Mouse (Mus musculus) frontal cortex, adult (tissue): Measurements from ENCODE around the gene Ccdc92b.
A peak's percentile ranks its signal among the peaks of the same experiment; 100 is the strongest.

Source experiments
- ATAC-seq: cut with Nextera tagmentation; 2 replicates; pipeline ENCODE4 v1.9.2; 2017; ENCODE audit warnings: mild to moderate bottlenecking, moderate library complexity, mixed read lengths; ENCODE audit not compliant: low TSS enrichment

Gene Ccdc92b

GRCm38 (mm10) chr11:74611437-74611836 lies 8.0 kb upstream of the Ccdc92b start:
- ATAC-seq, result no peak

DNA sequence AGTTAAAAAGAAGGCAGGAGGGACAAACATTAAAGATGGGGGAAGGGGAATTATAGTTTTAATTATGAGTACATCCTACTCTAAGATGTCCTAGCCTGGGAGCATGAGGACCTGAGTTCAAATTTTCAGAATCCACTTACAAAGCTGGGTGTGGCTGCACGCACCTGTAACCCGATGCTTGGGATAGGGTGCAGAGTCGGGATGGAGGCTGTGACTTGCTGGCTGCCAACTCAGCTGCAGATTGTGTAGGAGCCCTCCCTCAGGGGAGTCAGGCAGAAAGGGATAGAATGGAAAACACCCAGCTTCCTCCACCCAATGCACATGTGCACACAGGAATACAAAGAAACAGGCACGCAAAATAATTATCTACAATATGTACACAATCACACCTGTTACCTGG lies 6.0 kb upstream of the Ccdc92b start:
- ATAC-seq, result no peak

DNA sequence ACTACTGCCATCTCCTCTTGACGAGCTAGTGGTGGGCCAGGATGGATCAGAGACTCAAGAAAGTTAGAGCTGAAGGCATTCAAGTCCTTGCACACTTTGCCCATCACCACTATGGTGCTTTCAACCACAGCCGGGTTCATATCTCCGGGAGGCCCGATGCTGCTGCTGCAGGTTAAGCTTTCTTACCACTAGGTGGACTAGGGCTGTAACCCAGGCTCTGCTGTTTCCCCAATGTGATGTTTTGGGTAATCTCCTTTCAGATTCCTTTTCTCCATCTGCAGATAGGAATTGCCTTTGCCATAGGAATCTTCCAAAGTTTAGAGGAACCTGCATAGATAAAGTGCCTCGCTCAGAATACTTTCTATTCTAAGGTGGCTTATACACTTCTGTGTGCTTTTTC lies 3.8 kb upstream of the Ccdc92b start:
- ATAC-seq, result no peak

- ATAC-seq, result no peak
Observed at GRCm38 (mm10) chr11:74619956-74620300, 523 bp downstream of the Ccdc92b start.

DNA sequence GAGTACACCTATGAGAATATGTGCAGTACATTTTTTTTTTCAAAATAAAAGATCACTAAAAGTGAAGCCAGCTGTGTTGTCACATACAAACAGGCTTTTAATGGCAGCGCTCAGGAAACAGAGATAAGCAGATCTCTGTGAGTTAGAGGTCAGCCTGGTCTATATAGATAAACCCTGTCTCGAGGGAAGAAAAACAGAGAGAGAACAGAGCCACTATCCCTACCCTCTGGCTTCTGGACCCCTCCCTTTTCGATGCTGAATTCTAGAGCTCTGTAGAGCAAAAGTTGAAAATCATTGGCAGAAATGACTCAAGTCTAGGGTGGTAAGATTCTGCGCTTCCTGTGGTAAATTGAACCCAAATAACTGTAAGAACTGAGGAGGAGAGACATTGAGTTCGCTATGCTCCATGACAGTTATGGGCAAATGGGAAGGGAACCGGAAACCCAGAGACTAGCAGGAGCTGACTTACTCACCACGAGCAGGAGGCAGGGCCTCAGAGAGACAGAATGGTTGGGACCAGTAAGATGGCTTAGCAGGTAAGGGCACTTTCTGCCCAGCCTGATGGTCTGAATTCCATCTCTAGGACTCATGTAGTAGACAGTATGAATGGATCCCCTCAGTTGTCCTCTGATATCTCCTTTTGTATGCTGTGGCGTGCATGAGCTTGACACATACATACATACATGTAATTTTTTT lies 2.7 kb downstream of the Ccdc92b start:
- ATAC-seq, result no peak

GRCm38 (mm10) chr11:74623693-74624092 lies 4.3 kb downstream of the Ccdc92b start:
- ATAC-seq, result no peak

DNA sequence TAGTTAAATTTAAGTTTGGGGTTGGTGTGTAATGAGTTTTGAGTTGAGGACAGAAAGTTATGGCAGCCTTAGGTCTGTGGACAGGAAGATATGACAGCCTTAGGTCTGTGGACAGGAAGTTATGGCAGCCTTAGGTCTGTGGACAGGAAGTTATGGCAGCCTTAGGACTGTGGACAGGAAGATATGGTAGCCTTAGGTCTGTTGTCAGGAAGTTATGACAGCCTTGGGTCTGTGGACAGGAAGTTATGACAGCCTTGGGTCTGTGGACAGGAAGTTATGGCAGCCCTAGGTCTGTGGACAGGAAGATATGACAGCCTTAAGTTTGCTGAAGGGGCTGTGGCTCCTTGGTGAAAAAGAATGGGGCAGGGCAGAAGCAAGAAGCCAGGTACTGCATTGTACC lies 5.9 kb downstream of the Ccdc92b start:
- ATAC-seq, result no peak

GRCm38 (mm10) chr11:74627481-74627880 lies 8.1 kb downstream of the Ccdc92b start:
- ATAC-seq, result no peak

- no peak for ATAC-seq
Observed at GRCm38 (mm10) chr11:74631880-74632789, 12.7 kb downstream of the Ccdc92b start.

GRCm38 (mm10) chr11:74634490-74635275 lies 15.3 kb downstream of the Ccdc92b start:
- ATAC-seq, result no peak

DNA sequence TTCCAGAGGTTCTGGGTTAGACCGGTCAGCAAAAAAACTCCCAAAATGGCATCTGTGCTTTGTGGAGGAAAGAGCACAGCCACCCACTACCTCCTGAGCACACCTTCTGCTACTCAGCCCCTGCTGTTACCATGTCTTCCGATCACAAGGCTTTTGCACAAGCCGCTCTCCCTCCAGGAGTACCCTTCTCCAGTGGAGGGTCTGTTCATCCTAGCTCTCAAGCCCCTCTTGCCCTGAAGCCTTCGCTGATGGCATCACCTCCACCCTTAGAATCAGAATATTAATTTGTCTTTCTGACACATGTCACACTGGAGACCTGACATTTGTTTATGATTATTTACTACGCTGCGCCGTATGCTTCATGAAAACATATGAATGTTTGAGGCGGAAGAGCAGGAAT lies 18.1 kb downstream of the Ccdc92b start:
- ATAC-seq, result 0 out of 2 replicates have a peak, but pooled peaks have one; percentile 10

GRCm38 (mm10) chr11:74637971-74638790 lies 18.8 kb downstream of the Ccdc92b start:
- ATAC-seq, result peak; percentile 79

DNA sequence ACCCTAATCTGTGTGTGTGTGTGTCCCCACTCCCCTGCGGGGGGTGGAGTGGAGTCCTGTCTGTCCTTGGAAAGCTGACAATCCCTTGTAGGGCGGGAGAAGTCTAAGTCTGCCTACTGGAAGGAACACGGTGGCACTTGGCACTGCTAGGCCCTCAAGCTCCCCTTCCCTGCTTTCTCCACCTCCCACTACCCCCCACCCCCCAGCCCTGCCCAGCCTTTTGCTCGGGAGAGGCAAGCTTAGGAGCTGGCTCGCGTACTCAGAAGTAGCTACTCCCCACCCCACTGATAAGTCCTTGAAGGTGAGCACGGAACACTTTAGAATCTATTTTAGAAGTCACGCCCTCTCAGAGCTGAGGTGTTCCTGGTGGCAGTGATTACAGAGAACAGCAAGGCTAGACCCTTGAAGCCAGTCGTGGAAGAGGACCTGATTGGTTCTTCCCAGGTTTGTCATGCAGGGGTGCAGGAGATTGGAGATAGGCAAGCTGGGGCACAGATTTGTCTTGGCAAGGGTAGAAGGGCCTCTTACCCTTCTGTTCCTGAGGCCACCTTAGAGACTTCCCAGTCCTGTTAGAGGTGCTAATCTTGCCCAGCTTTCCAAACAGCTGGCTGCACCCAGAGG lies 19.5 kb downstream of the Ccdc92b start:
- ATAC-seq, result peak; percentile 10

GRCm38 (mm10) chr11:74639628-74640027 lies 20.2 kb downstream of the Ccdc92b start:
- no peak for ATAC-seq

- ATAC-seq, result no peak
Observed at GRCm38 (mm10) chr11:74647966-74648365, 28.6 kb downstream of the Ccdc92b start.

- no peak for ATAC-seq
Observed at GRCm38 (mm10) chr11:74648676-74649075, 29.3 kb downstream of the Ccdc92b start.

DNA sequence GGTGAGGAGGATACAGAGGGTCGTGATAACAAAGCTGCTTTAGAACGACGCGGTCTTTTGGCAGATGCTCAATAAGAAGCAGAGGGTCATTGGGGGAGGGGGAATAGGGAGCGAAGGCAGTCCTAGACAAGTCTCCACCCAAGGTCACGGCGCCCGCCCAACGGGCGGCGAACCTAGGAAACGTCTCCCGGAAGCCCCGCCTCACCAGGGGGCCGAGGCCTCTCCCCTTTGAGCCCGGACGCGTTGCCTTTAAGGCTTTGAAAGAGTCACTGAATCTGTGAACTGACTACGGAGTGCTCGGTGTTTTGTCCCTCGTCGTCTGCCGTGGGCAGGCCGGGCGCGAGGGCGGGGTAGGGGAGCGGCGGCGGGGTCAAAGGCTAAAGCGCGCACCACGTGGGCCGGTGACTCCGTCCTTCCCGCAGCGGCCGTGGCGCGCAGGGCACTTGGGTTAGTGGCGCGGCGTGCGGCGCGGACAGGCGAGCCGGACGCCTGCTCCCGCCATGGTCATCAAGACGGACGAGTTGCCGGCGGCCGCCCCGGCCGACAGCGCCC lies 29.8 kb downstream of the Ccdc92b start, which contains the start of gene Cluh:
Gene Cluh (plus strand): TSS at position 401 of the 552 bp plus-strand sequence.
- peak; percentile 83 for ATAC-seq

GRCm38 (mm10) chr11:74649647-74650551 lies 30.5 kb downstream of the Ccdc92b start:
- peak; percentile 17; the same call in 1 of the 2 replicates for ATAC-seq

GRCm38 (mm10) chr11:74650576-74651100 lies 31.2 kb downstream of the Ccdc92b start:
- no peak for ATAC-seq
